Mouse (Mus musculus): Measurements from ENCODE around the gene Lipe.

- TF ChIP-seq ZNF384 (IDR thresholded peaks at IDR 0.05; ENCODE audit: low read depth, low read length): no peak
- no peak for TF ChIP-seq CHD2 (IDR thresholded peaks at IDR 0.05; ENCODE audit: low read depth, low read length)
Measured at GRCm38 (mm10) chr7:25401986-25402385, 3.5 kb upstream of the Lipe start.

All from ES-E14 (cell line).